Mouse (Mus musculus) heart, adult 2 months (tissue): ENCODE measurements around the gene Cenpa. TPM values are rescaled to one million over a fixed set of nuclear protein-coding genes. Genes with fewer than 3 reads are reported as not detected.
A peak's percentile ranks its signal among the peaks of the same experiment; 100 is the strongest.

Experiments used
- DNase-seq, 2 experiments: peaks; one replicate each; pipeline ENCODE4 v3.0.0; 2021
- H3K27ac ChIP-seq: fragments of 200-600 bp; 2 replicates; pipeline ENCODE4 v1.8.1; 2022
- H3K27me3 ChIP-seq: fragments of 200-500 bp; 2 replicates; pipeline ENCODE4 v1.6.1; 2012; ENCODE audit warnings: mild to moderate bottlenecking, low read length, inconsistent platforms, mixed read lengths; ENCODE audit not compliant: control insufficient read depth, insufficient read depth
- H3K36me3 ChIP-seq: fragments of 200-500 bp; 2 replicates; pipeline ENCODE4 v1.6.1; 2012; ENCODE audit warnings: low read length, inconsistent platforms; ENCODE audit not compliant: control insufficient read depth, insufficient read depth
- H3K4me1 ChIP-seq: fragments of 200-500 bp; 2 replicates; pipeline ENCODE4 v1.6.1; 2011; ENCODE audit warnings: low read length; ENCODE audit not compliant: control insufficient read depth, insufficient read depth
- H3K4me3 ChIP-seq: fragments of 200-600 bp; 2 replicates; pipeline ENCODE4 v1.8.1; 2022
- H3K79me2 ChIP-seq: fragments of 200-500 bp; replicated peaks from 2 replicates; pipeline ENCODE4 v1.6.1; 2012; ENCODE audit warnings: mild to moderate bottlenecking, inconsistent platforms, low read length, moderate library complexity, mixed read lengths; ENCODE audit not compliant: control insufficient read depth, insufficient read depth
- H3K9ac ChIP-seq: fragments of 200-500 bp; 2 replicates; pipeline ENCODE4 v1.6.1; 2012; ENCODE audit warnings: low read depth, mild to moderate bottlenecking, control low read depth, inconsistent platforms, low read length, mixed read lengths
- CTCF ChIP-seq: fragments of 200-600 bp; IDR thresholded peaks from 2 replicates; pipeline ENCODE4 v1.8.1; 2022; ENCODE audit warnings: antibody characterized with exemption, mild to moderate bottlenecking, moderate library complexity
- EP300 ChIP-seq: fragments of 200-500 bp; IDR thresholded peaks from 2 replicates; pipeline ENCODE4 v1.6.1; 2011; ENCODE audit warnings: low read depth, low read length, control low read depth; ENCODE audit not compliant: insufficient read depth
- POLR2A ChIP-seq: fragments of 200-500 bp; IDR thresholded peaks from 2 replicates; pipeline ENCODE4 v1.6.1; 2011; ENCODE audit warnings: mild to moderate bottlenecking, low read depth, low read length, control low read depth; ENCODE audit not compliant: insufficient read depth
- WGBS: fragments of 180-500 bp; shearing (Covaris S2); methylation state at CpG from one replicate; pipeline ENCODE4 v1.1.7; 2018; 5-methylcytosine and 5-hydroxymethylcytosine counted together
- intact Hi-C: fragments of 180-260 bp; cut with DNase I; formaldehyde crosslinking; loops from one replicate; pipeline ENCODE4 v1.15.1; 2025
- long read RNA-seq: library from polyadenylated mRNA; stranded (forward); transcript quantifications from one replicate; pipeline ENCODE4 v2.0.0, GENCODE M21; 2021
- polyA plus RNA-seq: library from polyadenylated mRNA; depleted of rRNA; stranded (reverse); fragments of >200 nt; gene quantifications from 2 replicates; pipeline ENCODE4 v1.2.3, GENCODE M21; 2012; rRNA removed
- total RNA-seq, 2 experiments: library from RNA; stranded (reverse); gene quantifications; 2 replicates each; pipeline ENCODE4 v1.2.3; 2021

The Cenpa gene
- 10 to 100 TPM; 43.9 to 51.0 TPM for total RNA-seq
- 51.3 and 69.7 TPM in 2 replicates for polyA plus RNA-seq
- long read RNA-seq, transcript Cenpa-202 (6 exons, 1,031 nt), result minor isoform, 7 of 24 reads
- long read RNA-seq, transcript Cenpa-205 (5 exons, 1,466 nt), result major isoform, 9 of 24 reads
- long read RNA-seq, partial matches to known transcripts, result 1 of 24 reads
- long read RNA-seq, other reads (novel, unspliced or antisense), result 6 of 24 reads

- under 1% methylated on average over 40 of the region's 40 CpGs for WGBS
- H3K79me2 ChIP-seq, result no peaks in the 10 kb centered on the region
- intact Hi-C loops, result loop anchor here (1.0 kb wide), 1 partner anchor 18 kb away; no protein-coding TSS in a partner anchor
- no peaks in the 10 kb centered on the region for H3K27me3 ChIP-seq
- peak; percentile 87 to 92 for DNase-seq
- H3K4me1 ChIP-seq, result peaks cover 2% of the 10 kb centered on the region
- TF ChIP-seq POLR2A, result peak; percentile 96
- peak; percentile 87; the same call in 1 of the 2 replicates for TF ChIP-seq EP300
- no peak for TF ChIP-seq CTCF
- H3K27ac ChIP-seq, result peak within 1 kb of the TSS; percentile 99
- H3K36me3 ChIP-seq, result peaks cover 4% of the 10 kb centered on the region; the same call in 1 of the 2 replicates
- peak within 1 kb of the TSS; percentile 89 for H3K9ac ChIP-seq
- peak within 1 kb of the TSS; percentile 80 for H3K4me3 ChIP-seq
Measured at GRCm38 (mm10) chr5:30666391-30667195, at the start of gene Cenpa. Cenpa (plus strand) TSS chr5:30666777.

GRCm38 (mm10) chr5:30617357-30617756 lies 49.2 kb upstream of the Cenpa start:
- Histone ChIP-seq H3K36me3 (peaks cover 4% of the 10 kb centered on the region; the same call in 1 of the 2 replicates), H3K27me3 (peaks cover 2% of the 10 kb centered on the region; the same call in 1 of the 2 replicates), H3K4me3 (no peak overlapping the region), H3K79me2 (no peaks in the 10 kb centered on the region), H3K4me1 (peaks cover 13% of the 10 kb centered on the region), H3K27ac (peak overlapping the region; percentile 87), H3K9ac (no peak overlapping the region; the same call in 1 of the 2 replicates)
- WGBS, result 6% methylated on average over 3 of the region's 3 CpGs
- no peak for DNase-seq
- no peak for TF ChIP-seq POLR2A
- TF ChIP-seq CTCF, result no peak
- TF ChIP-seq EP300, result no peak
- intact Hi-C loops, result loop anchor here (5.0 kb wide), 1 partner anchor 40 kb away; no protein-coding TSS in a partner anchor

- H3K27ac ChIP-seq, result peak overlapping the region; percentile 87
- H3K79me2 ChIP-seq, result no peaks in the 10 kb centered on the region
- H3K27me3 ChIP-seq, result peaks cover 5% of the 10 kb centered on the region; the same call in 1 of the 2 replicates
- peak; percentile 72 to 81 for DNase-seq
- H3K4me1 ChIP-seq, result peaks cover 13% of the 10 kb centered on the region
- H3K4me3 ChIP-seq, result no peak overlapping the region
- intact Hi-C loops, result loop anchor here (5.0 kb wide), 1 partner anchor 41 kb away; no protein-coding TSS in a partner anchor
- H3K9ac ChIP-seq, result no peak overlapping the region
- no peak for TF ChIP-seq EP300
- TF ChIP-seq CTCF, result no peak
- TF ChIP-seq POLR2A, result no peak
- H3K36me3 ChIP-seq, result peaks cover 4% of the 10 kb centered on the region; the same call in 1 of the 2 replicates
- 17% methylated on average over 11 of the region's 11 CpGs for WGBS
Measured at GRCm38 (mm10) chr5:30617851-30618250, 48.7 kb upstream of the Cenpa start.

GRCm38 (mm10) chr5:30618376-30619003 lies 48.1 kb upstream of the Cenpa start:
- WGBS, result 65% methylated on average over 8 of the region's 8 CpGs

GRCm38 (mm10) chr5:30619211-30619610 lies 47.4 kb upstream of the Cenpa start:
- H3K27ac ChIP-seq, result peak overlapping the region; percentile 41
- H3K27me3 ChIP-seq, result peaks cover 5% of the 10 kb centered on the region; the same call in 1 of the 2 replicates

More at GRCm38 (mm10) chr5:30618376-30619003, 48.1 kb upstream of the Cenpa start:
- Histone ChIP-seq H3K27me3 (peaks cover 5% of the 10 kb centered on the region; the same call in 1 of the 2 replicates), H3K36me3 (peaks cover 4% of the 10 kb centered on the region; the same call in 1 of the 2 replicates), H3K27ac (peak overlapping the region; percentile 87), H3K4me3 (no peak overlapping the region), H3K79me2 (no peaks in the 10 kb centered on the region), H3K4me1 (peaks cover 13% of the 10 kb centered on the region), H3K9ac (no peak overlapping the region)
- DNase-seq, result no peak
- intact Hi-C loops, result loop anchor here (5.0 kb wide), 1 partner anchor 41 kb away; no protein-coding TSS in a partner anchor
- TF ChIP-seq EP300, result no peak
- TF ChIP-seq POLR2A, result no peak
- no peak for TF ChIP-seq CTCF

More at GRCm38 (mm10) chr5:30619211-30619610, 47.4 kb upstream of the Cenpa start:
- H3K4me1 ChIP-seq, result peaks cover 11% of the 10 kb centered on the region
- no peaks in the 10 kb centered on the region; the same call in 1 of the 2 replicates for H3K36me3 ChIP-seq
- no peaks in the 10 kb centered on the region for H3K79me2 ChIP-seq
- WGBS, result 63% methylated on average over 2 of the region's 2 CpGs
- H3K4me3 ChIP-seq, result no peak overlapping the region
- no peak overlapping the region for H3K9ac ChIP-seq
- no peak for DNase-seq
- intact Hi-C loops, result loop anchor here (5.0 kb wide), 1 partner anchor 42 kb away; no protein-coding TSS in a partner anchor
- TF ChIP-seq EP300 (no peak), CTCF (no peak), POLR2A (no peak)
